Mouse (Mus musculus): ENCODE results near the gene Hipk4. TPM values are rescaled to one million over a fixed set of nuclear protein-coding genes. Genes with fewer than 3 reads are reported as not detected.

Gene Hipk4
- polyA plus RNA-seq (2015; fragmentation: Nextera tagmentation; extraction: Ambion mirVana) = 1.4 and 1.5 TPM in 2 replicates

DNA sequence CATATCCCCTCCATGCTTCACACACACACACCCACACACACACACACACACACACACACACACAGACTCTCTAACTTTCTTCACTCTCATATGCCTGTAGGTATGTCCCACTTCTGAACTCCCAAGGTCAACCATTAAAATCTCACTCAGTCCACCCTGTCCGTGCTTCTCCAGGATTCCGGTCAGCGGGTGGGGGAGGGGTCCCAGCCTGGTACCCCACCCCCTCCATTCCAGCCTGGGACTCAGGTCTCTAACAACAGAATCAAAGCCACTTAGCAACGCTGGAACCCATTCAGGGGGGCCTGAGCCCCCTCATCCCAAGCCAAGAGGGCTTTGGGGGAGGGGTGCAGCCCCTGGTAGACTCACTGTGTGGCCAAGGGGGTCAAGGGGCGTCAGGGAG lies at the start of gene Hipk4:
Gene Hipk4 (plus strand): TSS at position 301 of the 400 bp plus-strand sequence.
- no peaks in the 10 kb centered on the region for H3K9me3 ChIP-seq (ENCODE audit: control insufficient read depth, low read length)
- no peaks in the 10 kb centered on the region for H3K27me3 ChIP-seq (replicated peaks; ENCODE audit: control insufficient read depth, insufficient read depth, low read length)
- no peaks in the 10 kb centered on the region for H3K36me3 ChIP-seq (ENCODE audit: control insufficient read depth, insufficient read depth, low read length)
- H3K4me1 ChIP-seq (ENCODE audit: control insufficient read depth, insufficient read depth, low read depth, low read length) = no peaks in the 10 kb centered on the region
- no peak within 1 kb of the TSS for H3K4me3 ChIP-seq (ENCODE audit: low read length)
- no peak within 1 kb of the TSS for H3K4me2 ChIP-seq (ENCODE audit: low read length)
- H3K27ac ChIP-seq (ENCODE audit: low read depth, low read length) = no peak within 1 kb of the TSS
- no peak within 1 kb of the TSS for H3K9ac ChIP-seq (ENCODE audit: low read depth, low read length)
- WGBS = 57% methylated on average over 5 of the region's 5 CpGs
- ATAC-seq = no peak

DNA sequence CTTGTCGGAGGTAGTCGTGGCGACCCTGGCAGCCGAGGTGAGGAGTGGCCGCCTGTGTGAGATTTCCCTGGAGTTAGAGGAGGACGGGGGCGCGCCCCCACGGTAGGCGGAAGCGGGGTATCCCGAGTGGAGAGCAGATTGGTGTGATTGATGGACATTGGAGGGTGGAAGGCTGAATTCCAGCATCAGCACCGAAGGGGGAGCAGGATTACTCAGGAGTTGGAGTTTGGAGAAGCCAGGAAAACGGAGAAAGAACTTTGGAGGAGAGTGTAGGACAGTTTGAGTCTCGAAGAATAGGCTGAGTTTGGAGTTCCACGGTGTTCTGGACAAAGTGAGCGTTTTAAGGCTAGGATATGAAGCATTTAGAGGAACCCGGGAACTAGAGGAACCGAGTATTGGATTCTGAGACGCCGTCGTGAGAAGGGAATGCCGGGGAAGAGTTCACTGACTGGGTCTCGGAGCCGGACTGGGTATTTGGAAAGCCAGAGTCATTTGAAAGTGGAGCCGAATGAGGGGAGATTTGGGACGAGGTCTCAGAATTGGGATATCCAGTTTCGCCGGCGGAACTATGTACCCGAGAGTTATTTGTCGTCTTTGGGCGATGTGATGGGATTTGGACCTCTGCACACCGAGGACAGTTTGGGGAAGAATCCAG lies 49.1 kb upstream of the Hipk4 start:
- Histone ChIP-seq H3K36me3 (ENCODE audit: control insufficient read depth, insufficient read depth, low read length) (no peaks in the 10 kb centered on the region), H3K4me2 (ENCODE audit: low read length) (peak overlapping the region; percentile 91), H3K4me1 (ENCODE audit: control insufficient read depth, insufficient read depth, low read depth, low read length) (peaks cover 9% of the 10 kb centered on the region), H3K9ac (ENCODE audit: low read depth, low read length) (peak overlapping the region; percentile 67), H3K27me3 (replicated peaks; ENCODE audit: control insufficient read depth, insufficient read depth, low read length) (no peaks in the 10 kb centered on the region), H3K27ac (ENCODE audit: low read depth, low read length) (peak overlapping the region; percentile 80), H3K4me3 (ENCODE audit: low read length) (peak overlapping the region; percentile 70), H3K9me3 (ENCODE audit: control insufficient read depth, low read length) (no peaks in the 10 kb centered on the region)
- ATAC-seq = no peak
- WGBS = under 1% methylated on average over 34 of the region's 34 CpGs

DNA sequence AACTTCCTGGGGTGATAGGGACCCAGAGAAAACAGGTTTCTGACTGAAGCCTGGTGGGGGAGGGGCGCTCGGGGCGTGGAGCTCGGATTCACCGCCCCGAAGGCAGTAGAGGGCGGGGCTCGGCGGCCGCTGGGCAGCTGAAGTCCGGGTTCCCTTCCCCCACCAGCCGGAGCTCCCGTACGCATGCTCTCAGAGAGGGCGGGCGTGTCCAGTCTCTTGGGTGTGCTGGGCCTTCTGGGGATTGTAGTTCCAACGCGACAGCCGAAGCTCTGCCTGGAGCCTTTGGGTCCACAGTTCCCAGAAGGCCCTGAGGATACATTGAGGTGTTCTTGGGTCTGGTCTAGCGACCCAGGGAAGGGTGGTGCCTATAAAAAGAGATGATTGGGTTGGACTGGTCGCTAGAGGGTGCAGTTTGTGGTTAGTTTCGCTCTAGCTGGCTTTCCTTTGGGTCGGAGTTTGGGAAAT lies 48.5 kb upstream of the Hipk4 start:
- H3K9ac ChIP-seq (ENCODE audit: low read depth, low read length) = peak overlapping the region; percentile 67
- no peaks in the 10 kb centered on the region for H3K36me3 ChIP-seq (ENCODE audit: control insufficient read depth, insufficient read depth, low read length)
- H3K4me3 ChIP-seq (ENCODE audit: low read length) = peak overlapping the region; percentile 70
- peak; percentile 94 for ATAC-seq
- peak overlapping the region; percentile 80 for H3K27ac ChIP-seq (ENCODE audit: low read depth, low read length)
- peak overlapping the region; percentile 91 for H3K4me2 ChIP-seq (ENCODE audit: low read length)
- peaks cover 9% of the 10 kb centered on the region for H3K4me1 ChIP-seq (ENCODE audit: control insufficient read depth, insufficient read depth, low read depth, low read length)
- under 1% methylated on average over 18 of the region's 23 CpGs for WGBS
- H3K27me3 ChIP-seq (replicated peaks; ENCODE audit: control insufficient read depth, insufficient read depth, low read length) = no peaks in the 10 kb centered on the region
- H3K9me3 ChIP-seq (ENCODE audit: control insufficient read depth, low read length) = no peaks in the 10 kb centered on the region

DNA sequence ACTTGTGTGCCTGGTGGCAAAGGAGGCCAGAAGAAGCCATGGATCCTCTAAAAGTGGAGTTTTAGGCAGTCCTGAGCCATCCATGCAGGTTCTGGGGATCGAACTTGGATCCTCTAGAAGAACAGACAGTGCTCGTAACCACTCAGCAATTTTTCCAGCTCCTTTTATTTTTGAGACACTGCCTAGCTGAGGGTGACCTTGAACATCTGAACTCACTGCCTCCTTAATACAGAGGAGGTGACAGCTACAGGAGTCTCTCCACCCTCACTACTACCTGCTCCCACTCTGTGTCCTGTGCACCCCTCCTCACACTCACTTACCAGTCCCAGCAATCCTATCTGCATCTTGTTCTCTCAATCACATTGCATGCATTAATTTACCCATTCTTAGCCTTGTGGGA lies 47.5 kb upstream of the Hipk4 start:
- ATAC-seq = no peak
- no peak overlapping the region for H3K9ac ChIP-seq (ENCODE audit: low read depth, low read length)
- H3K27ac ChIP-seq (ENCODE audit: low read depth, low read length) = no peak overlapping the region
- no peaks in the 10 kb centered on the region for H3K9me3 ChIP-seq (ENCODE audit: control insufficient read depth, low read length)
- H3K36me3 ChIP-seq (ENCODE audit: control insufficient read depth, insufficient read depth, low read length) = no peaks in the 10 kb centered on the region
- no peak overlapping the region for H3K4me3 ChIP-seq (ENCODE audit: low read length)
- H3K4me2 ChIP-seq (ENCODE audit: low read length) = no peak overlapping the region
- H3K27me3 ChIP-seq (replicated peaks; ENCODE audit: control insufficient read depth, insufficient read depth, low read length) = no peaks in the 10 kb centered on the region
- WGBS = 97% methylated on average over 2 of the region's 2 CpGs
- peaks cover 9% of the 10 kb centered on the region for H3K4me1 ChIP-seq (ENCODE audit: control insufficient read depth, insufficient read depth, low read depth, low read length)

DNA sequence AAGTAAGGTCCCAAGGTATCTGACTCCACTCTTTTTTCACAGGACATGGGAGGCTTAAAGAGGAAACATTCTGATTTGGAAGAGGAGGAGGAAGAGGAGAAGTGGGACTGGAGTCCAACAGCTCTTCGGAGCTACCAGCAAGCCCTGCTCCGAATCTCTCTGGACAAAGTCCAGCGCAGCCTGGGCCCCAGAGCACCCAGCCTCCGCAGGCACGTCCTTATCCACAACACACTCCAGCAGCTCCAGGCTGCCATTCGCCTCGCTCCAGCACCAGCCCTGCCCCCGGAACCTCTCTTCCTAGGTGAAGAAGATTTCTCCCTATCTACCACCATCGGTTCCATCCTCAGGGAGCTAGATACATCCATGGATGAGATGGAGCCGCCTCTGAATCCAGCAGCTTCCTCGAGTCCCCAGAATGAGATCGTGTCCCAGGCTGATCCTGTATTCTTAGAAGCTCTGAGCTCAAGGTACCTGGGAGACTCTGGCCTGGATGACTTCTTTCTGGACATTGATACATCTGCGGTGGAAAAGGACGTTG lies 46.9 kb upstream of the Hipk4 start:
- Histone ChIP-seq H3K27me3 (replicated peaks; ENCODE audit: control insufficient read depth, insufficient read depth, low read length) (no peaks in the 10 kb centered on the region), H3K36me3 (ENCODE audit: control insufficient read depth, insufficient read depth, low read length) (no peaks in the 10 kb centered on the region), H3K27ac (ENCODE audit: low read depth, low read length) (no peak overlapping the region), H3K4me1 (ENCODE audit: control insufficient read depth, insufficient read depth, low read depth, low read length) (peaks cover 9% of the 10 kb centered on the region), H3K9me3 (ENCODE audit: control insufficient read depth, low read length) (no peaks in the 10 kb centered on the region), H3K4me3 (ENCODE audit: low read length) (no peak overlapping the region), H3K9ac (ENCODE audit: low read depth, low read length) (no peak overlapping the region), H3K4me2 (ENCODE audit: low read length) (no peak overlapping the region)
- 98% methylated on average over 14 of the region's 14 CpGs for WGBS
- ATAC-seq = no peak

DNA sequence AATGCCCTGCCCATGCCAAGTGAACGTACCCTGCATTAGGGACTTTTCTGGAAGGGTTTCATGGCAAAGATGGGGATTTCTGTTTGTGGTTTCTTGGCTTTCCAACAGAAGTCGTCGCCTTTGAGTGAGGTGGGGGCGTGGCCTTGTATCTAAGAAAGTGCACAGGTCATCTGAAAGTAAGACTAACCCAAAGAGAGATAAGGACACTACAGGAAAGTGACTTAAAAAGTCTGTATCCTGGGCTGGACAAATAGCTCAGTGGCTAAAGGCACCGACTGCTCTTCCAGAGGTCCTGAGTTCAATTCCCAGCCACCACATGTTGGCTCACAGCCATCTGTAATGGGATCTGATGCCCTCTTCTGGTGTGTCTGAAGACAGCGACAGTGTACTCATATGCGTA lies 44.5 kb upstream of the Hipk4 start:
- no peaks in the 10 kb centered on the region for H3K27me3 ChIP-seq (replicated peaks; ENCODE audit: control insufficient read depth, insufficient read depth, low read length)
- H3K9me3 ChIP-seq (ENCODE audit: control insufficient read depth, low read length) = no peaks in the 10 kb centered on the region
- ATAC-seq = no peak
- H3K4me1 ChIP-seq (ENCODE audit: control insufficient read depth, insufficient read depth, low read depth, low read length) = peaks cover 9% of the 10 kb centered on the region; the same call in 1 of the 2 replicates
- H3K4me3 ChIP-seq (ENCODE audit: low read length) = no peak overlapping the region
- WGBS = 91% methylated on average over 7 of the region's 7 CpGs
- no peaks in the 10 kb centered on the region for H3K36me3 ChIP-seq (ENCODE audit: control insufficient read depth, insufficient read depth, low read length)
- H3K4me2 ChIP-seq (ENCODE audit: low read length) = no peak overlapping the region
- no peak overlapping the region for H3K27ac ChIP-seq (ENCODE audit: low read depth, low read length)
- no peak overlapping the region for H3K9ac ChIP-seq (ENCODE audit: low read depth, low read length)

DNA sequence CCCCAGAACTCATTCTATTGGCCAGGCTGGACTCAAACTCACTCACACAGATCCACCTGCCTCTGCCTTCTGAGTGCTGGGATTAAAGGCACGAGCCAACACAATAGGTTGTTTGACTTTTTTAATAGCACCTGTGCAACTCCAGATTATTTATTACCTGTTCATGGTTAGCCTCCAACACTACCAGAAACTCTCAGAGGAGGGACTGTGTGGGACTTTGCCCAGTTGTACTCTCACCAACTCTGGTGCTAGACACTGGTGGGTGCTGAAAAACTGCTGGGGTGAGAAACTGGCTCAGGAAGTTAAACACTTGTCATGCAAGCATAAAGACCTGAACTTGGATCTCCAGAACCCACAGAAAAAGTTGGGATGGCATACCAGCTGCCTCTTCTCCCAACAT lies 43.3 kb upstream of the Hipk4 start:
- Histone ChIP-seq H3K9ac (ENCODE audit: low read depth, low read length) (no peak overlapping the region), H3K4me3 (ENCODE audit: low read length) (no peak overlapping the region), H3K27ac (ENCODE audit: low read depth, low read length) (no peak overlapping the region), H3K36me3 (ENCODE audit: control insufficient read depth, insufficient read depth, low read length) (no peaks in the 10 kb centered on the region), H3K4me2 (ENCODE audit: low read length) (no peak overlapping the region), H3K9me3 (ENCODE audit: control insufficient read depth, low read length) (no peaks in the 10 kb centered on the region), H3K27me3 (replicated peaks; ENCODE audit: control insufficient read depth, insufficient read depth, low read length) (no peaks in the 10 kb centered on the region), H3K4me1 (ENCODE audit: control insufficient read depth, insufficient read depth, low read depth, low read length) (peaks cover 9% of the 10 kb centered on the region; the same call in 1 of the 2 replicates)
- no peak for ATAC-seq
- 94% methylated on average over 1 of the region's 1 CpGs for WGBS

DNA sequence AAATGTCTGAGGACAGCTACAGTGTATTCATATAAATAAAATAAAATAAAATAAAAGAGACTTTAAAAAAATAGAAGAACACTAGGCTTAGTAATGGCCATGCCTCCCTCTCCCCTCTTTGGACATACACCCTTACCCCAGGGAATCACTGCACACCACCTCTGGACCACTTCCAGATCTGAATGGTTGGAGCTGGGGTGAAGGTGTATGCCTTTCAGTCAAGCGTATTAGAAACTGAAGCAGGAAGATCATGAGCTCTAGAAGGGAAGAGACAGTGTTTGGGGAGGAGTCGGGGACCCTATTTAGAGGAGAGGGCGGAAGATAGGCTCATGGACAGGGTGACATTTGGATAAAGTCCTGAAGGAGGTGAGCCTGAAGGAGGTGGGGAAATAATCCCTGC lies 42.6 kb upstream of the Hipk4 start:
- Histone ChIP-seq H3K27ac (ENCODE audit: low read depth, low read length) (no peak overlapping the region), H3K4me2 (ENCODE audit: low read length) (no peak overlapping the region), H3K9ac (ENCODE audit: low read depth, low read length) (no peak overlapping the region), H3K36me3 (ENCODE audit: control insufficient read depth, insufficient read depth, low read length) (no peaks in the 10 kb centered on the region), H3K4me3 (ENCODE audit: low read length) (no peak overlapping the region), H3K4me1 (ENCODE audit: control insufficient read depth, insufficient read depth, low read depth, low read length) (peaks cover 4% of the 10 kb centered on the region; the same call in 1 of the 2 replicates), H3K27me3 (replicated peaks; ENCODE audit: control insufficient read depth, insufficient read depth, low read length) (no peaks in the 10 kb centered on the region), H3K9me3 (ENCODE audit: control insufficient read depth, low read length) (no peaks in the 10 kb centered on the region)
- no peak for ATAC-seq
- 73% methylated on average over 3 of the region's 3 CpGs for WGBS

DNA sequence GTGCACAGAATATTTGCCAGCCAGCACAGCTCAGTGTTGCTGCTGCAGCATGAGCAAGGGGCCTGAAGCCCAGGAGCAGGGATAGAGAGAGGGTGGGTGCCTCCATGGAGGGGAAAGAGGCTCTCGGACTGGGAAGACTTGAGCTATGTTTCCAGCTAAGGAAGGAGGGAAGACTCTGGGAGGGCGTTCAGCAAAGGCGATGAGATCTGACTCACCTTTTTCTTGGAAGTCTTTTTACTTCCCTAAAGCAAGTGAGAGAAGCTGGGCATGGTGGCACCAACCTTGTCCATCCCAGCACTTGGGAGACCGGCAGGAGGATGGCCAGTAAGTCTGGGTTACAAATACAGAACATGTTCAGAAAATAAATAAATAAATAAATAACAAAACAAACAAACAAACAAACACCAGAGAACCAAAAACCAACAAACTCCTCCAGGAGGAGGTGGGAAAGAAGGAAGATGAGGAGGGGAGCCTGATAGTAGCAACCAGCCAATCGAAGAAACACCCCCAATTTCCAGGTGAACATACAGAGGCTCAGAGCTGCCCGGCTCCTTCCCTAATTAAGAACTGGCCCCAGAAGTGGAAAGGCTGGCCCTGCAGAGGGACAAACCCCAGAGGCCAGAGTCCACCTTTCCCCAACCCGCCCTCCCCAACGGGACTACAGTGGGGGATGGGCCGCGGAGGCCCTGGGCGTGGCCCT lies 42.0 kb upstream of the Hipk4 start:
- no peaks in the 10 kb centered on the region for H3K36me3 ChIP-seq (ENCODE audit: control insufficient read depth, insufficient read depth, low read length)
- peak overlapping the region; percentile 63 for H3K4me2 ChIP-seq (ENCODE audit: low read length)
- H3K4me1 ChIP-seq (ENCODE audit: control insufficient read depth, insufficient read depth, low read depth, low read length) = peaks cover 4% of the 10 kb centered on the region; the same call in 1 of the 2 replicates
- no peak; the same call in 1 of the 2 replicates for ATAC-seq
- no peaks in the 10 kb centered on the region for H3K9me3 ChIP-seq (ENCODE audit: control insufficient read depth, low read length)
- H3K27ac ChIP-seq (ENCODE audit: low read depth, low read length) = peak overlapping the region; percentile 47
- peak overlapping the region; percentile 58 for H3K9ac ChIP-seq (ENCODE audit: low read depth, low read length)
- WGBS = 16% methylated on average over 9 of the region's 11 CpGs
- no peaks in the 10 kb centered on the region for H3K27me3 ChIP-seq (replicated peaks; ENCODE audit: control insufficient read depth, insufficient read depth, low read length)
- peak overlapping the region; percentile 33 for H3K4me3 ChIP-seq (ENCODE audit: low read length)

Measured in hindbrain, embryonic 16.5 days (tissue).